Mouse (Mus musculus): Measurements from ENCODE around the gene Parp8. TPM values are rescaled to one million over a fixed set of nuclear protein-coding genes. Genes with fewer than 3 reads are reported as not detected.
A peak's percentile ranks its signal among the peaks of the same experiment; 100 is the strongest.
"Not testable (repeated sequence)": the region's sequence is repeated elsewhere in the genome, so short reads cannot be mapped to it uniquely, and the experiment has no call there.

Gene Parp8
- polyA plus RNA-seq, 1 experiment from 2014 or later: 18.3 TPM

- no peaks in the 10 kb centered on the region for H3K4me1 ChIP-seq (ENCODE audit: control insufficient read depth, insufficient read depth, low read length)
- H3K27me3 ChIP-seq (ENCODE audit: control insufficient read depth, insufficient read depth, low read length): no peaks in the 10 kb centered on the region
- H3K36me3 ChIP-seq (ENCODE audit: control insufficient read depth, insufficient read depth, low read length): no peaks in the 10 kb centered on the region
- DNase-seq (ENCODE audit: low spot score): no peak
- H3K27ac ChIP-seq (replicated peaks; ENCODE audit: low read depth, low read length): no peak overlapping the region
- H3K9me3 ChIP-seq (ENCODE audit: control insufficient read depth, low read length): no peaks in the 10 kb centered on the region
- no peak overlapping the region for H3K4me2 ChIP-seq (ENCODE audit: low read depth, severe bottlenecking)
- H3K9ac ChIP-seq (ENCODE audit: low read length): no peak overlapping the region
- no peak overlapping the region for H3K4me3 ChIP-seq (ENCODE audit: low read depth, low read length)
- no peak for ATAC-seq (ENCODE audit: insufficient number of reproducible peaks, low FRiP score, low TSS enrichment, low read depth)
- WGBS: 83% methylated on average over 5 of the region's 5 CpGs
Measured at GRCm38 (mm10) chr13:116948299-116948659, 77.1 kb downstream of the Parp8 start.

GRCm38 (mm10) chr13:116947611-116948298 is 77.6 kb downstream of the Parp8 start:
- no peak for DNase-seq (ENCODE audit: low spot score)

GRCm38 (mm10) chr13:116946566-116946965 is 78.8 kb downstream of the Parp8 start:
- Histone ChIP-seq H3K27me3 (ENCODE audit: control insufficient read depth, insufficient read depth, low read length) (no peaks in the 10 kb centered on the region), H3K9me3 (ENCODE audit: control insufficient read depth, low read length) (no peaks in the 10 kb centered on the region), H3K9ac (ENCODE audit: low read length) (no peak overlapping the region), H3K36me3 (ENCODE audit: control insufficient read depth, insufficient read depth, low read length) (no peaks in the 10 kb centered on the region), H3K4me1 (ENCODE audit: control insufficient read depth, insufficient read depth, low read length) (0 out of 2 replicates have a peak, but pooled peaks cover under 1% of the 10 kb centered on the region), H3K4me2 (ENCODE audit: low read depth, severe bottlenecking) (no peak overlapping the region), H3K4me3 (ENCODE audit: low read depth, low read length) (no peak overlapping the region), H3K27ac (replicated peaks; ENCODE audit: low read depth, low read length) (no peak overlapping the region)
- WGBS: 72% methylated on average over 4 of the region's 4 CpGs
- no peak for ATAC-seq (ENCODE audit: insufficient number of reproducible peaks, low FRiP score, low TSS enrichment, low read depth)
- no peak for DNase-seq (ENCODE audit: low spot score)

More at GRCm38 (mm10) chr13:116947611-116948298, 77.6 kb downstream of the Parp8 start:
- Histone ChIP-seq H3K4me2 (ENCODE audit: low read depth, severe bottlenecking) (no peak overlapping the region), H3K27ac (replicated peaks; ENCODE audit: low read depth, low read length) (no peak overlapping the region), H3K9me3 (ENCODE audit: control insufficient read depth, low read length) (no peaks in the 10 kb centered on the region), H3K27me3 (ENCODE audit: control insufficient read depth, insufficient read depth, low read length) (no peaks in the 10 kb centered on the region), H3K9ac (ENCODE audit: low read length) (no peak overlapping the region), H3K4me1 (ENCODE audit: control insufficient read depth, insufficient read depth, low read length) (no peaks in the 10 kb centered on the region), H3K36me3 (ENCODE audit: control insufficient read depth, insufficient read depth, low read length) (no peaks in the 10 kb centered on the region), H3K4me3 (ENCODE audit: low read depth, low read length) (no peak overlapping the region)
- peak; percentile 44; the same call in 1 of the 2 replicates for ATAC-seq (ENCODE audit: insufficient number of reproducible peaks, low FRiP score, low TSS enrichment, low read depth)
- WGBS: 80% methylated on average over 9 of the region's 9 CpGs

GRCm38 (mm10) chr13:116941280-116942015 is 83.9 kb downstream of the Parp8 start:
- peak; percentile 70 for ATAC-seq (ENCODE audit: insufficient number of reproducible peaks, low FRiP score, low TSS enrichment, low read depth)
- no peak overlapping the region for H3K27ac ChIP-seq (replicated peaks; ENCODE audit: low read depth, low read length)
- H3K4me1 ChIP-seq (ENCODE audit: control insufficient read depth, insufficient read depth, low read length): 0 out of 2 replicates have a peak, but pooled peaks cover 2% of the 10 kb centered on the region
- no peak for DNase-seq (ENCODE audit: low spot score)
- H3K36me3 ChIP-seq (ENCODE audit: control insufficient read depth, insufficient read depth, low read length): no peaks in the 10 kb centered on the region
- no peak overlapping the region for H3K4me2 ChIP-seq (ENCODE audit: low read depth, severe bottlenecking)
- H3K4me3 ChIP-seq (ENCODE audit: low read depth, low read length): no peak overlapping the region
- H3K27me3 ChIP-seq (ENCODE audit: control insufficient read depth, insufficient read depth, low read length): no peaks in the 10 kb centered on the region
- no peaks in the 10 kb centered on the region for H3K9me3 ChIP-seq (ENCODE audit: control insufficient read depth, low read length)
- no peak overlapping the region for H3K9ac ChIP-seq (ENCODE audit: low read length)
- 60% methylated on average over 13 of the region's 13 CpGs for WGBS

DNA sequence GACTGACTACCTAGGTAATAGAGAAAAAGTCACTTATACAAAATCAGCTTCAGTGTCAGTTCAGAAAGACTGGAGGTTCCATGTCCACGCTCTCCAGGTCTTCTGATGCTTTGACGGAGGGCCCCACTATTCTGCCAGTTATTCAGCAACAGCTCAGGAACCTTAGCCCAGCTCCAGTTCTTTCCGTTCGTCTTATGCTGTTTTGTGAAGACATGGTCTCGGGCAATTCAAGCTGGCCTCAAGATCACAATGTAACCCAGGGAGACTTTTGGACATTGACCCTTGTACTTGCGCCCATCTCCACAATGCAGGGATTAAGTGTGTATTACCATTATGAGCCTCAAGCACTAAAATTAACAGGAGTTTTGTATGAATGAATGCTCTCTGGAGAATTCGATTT is 84.6 kb downstream of the Parp8 start:
- WGBS: 86% methylated on average over 7 of the region's 7 CpGs
- DNase-seq (ENCODE audit: low spot score): no peak

GRCm38 (mm10) chr13:116937019-116937418 is 88.3 kb downstream of the Parp8 start:
- H3K4me2 ChIP-seq (ENCODE audit: low read depth, severe bottlenecking); H3K9me3 ChIP-seq (ENCODE audit: control insufficient read depth, low read length); H3K27ac ChIP-seq (replicated peaks; ENCODE audit: low read depth, low read length); H3K9ac ChIP-seq (ENCODE audit: low read length); H3K4me3 ChIP-seq (ENCODE audit: low read depth, low read length); H3K27me3 ChIP-seq (ENCODE audit: control insufficient read depth, insufficient read depth, low read length); H3K36me3 ChIP-seq (ENCODE audit: control insufficient read depth, insufficient read depth, low read length); H3K4me1 ChIP-seq (ENCODE audit: control insufficient read depth, insufficient read depth, low read length); DNase-seq (ENCODE audit: low spot score); ATAC-seq (ENCODE audit: insufficient number of reproducible peaks, low FRiP score, low TSS enrichment, low read depth): not testable (repeated sequence)
- WGBS: 94% methylated on average over 3 of the region's 3 CpGs

More for the DNA sequence above, 84.6 kb downstream of the Parp8 start:
- 0 out of 2 replicates have a peak, but pooled peaks cover 2% of the 10 kb centered on the region for H3K4me1 ChIP-seq (ENCODE audit: control insufficient read depth, insufficient read depth, low read length)
- no peaks in the 10 kb centered on the region for H3K36me3 ChIP-seq (ENCODE audit: control insufficient read depth, insufficient read depth, low read length)
- H3K4me3 ChIP-seq (ENCODE audit: low read depth, low read length): no peak overlapping the region
- no peak overlapping the region for H3K27ac ChIP-seq (replicated peaks; ENCODE audit: low read depth, low read length)
- no peak for ATAC-seq (ENCODE audit: insufficient number of reproducible peaks, low FRiP score, low TSS enrichment, low read depth)
- H3K27me3 ChIP-seq (ENCODE audit: control insufficient read depth, insufficient read depth, low read length): no peaks in the 10 kb centered on the region
- H3K9ac ChIP-seq (ENCODE audit: low read length): no peak overlapping the region
- H3K9me3 ChIP-seq (ENCODE audit: control insufficient read depth, low read length): no peaks in the 10 kb centered on the region
- H3K4me2 ChIP-seq (ENCODE audit: low read depth, severe bottlenecking): no peak overlapping the region

- Histone ChIP-seq H3K4me1 (ENCODE audit: control insufficient read depth, insufficient read depth, low read length) (no peaks in the 10 kb centered on the region), H3K9me3 (ENCODE audit: control insufficient read depth, low read length) (no peaks in the 10 kb centered on the region), H3K27me3 (ENCODE audit: control insufficient read depth, insufficient read depth, low read length) (no peaks in the 10 kb centered on the region), H3K36me3 (ENCODE audit: control insufficient read depth, insufficient read depth, low read length) (no peaks in the 10 kb centered on the region), H3K27ac (replicated peaks; ENCODE audit: low read depth, low read length) (no peak overlapping the region), H3K4me3 (ENCODE audit: low read depth, low read length) (no peak overlapping the region), H3K4me2 (ENCODE audit: low read depth, severe bottlenecking) (no peak overlapping the region), H3K9ac (ENCODE audit: low read length) (no peak overlapping the region)
- WGBS: 90% methylated on average over 6 of the region's 6 CpGs
- ATAC-seq (ENCODE audit: insufficient number of reproducible peaks, low FRiP score, low TSS enrichment, low read depth): no peak
- no peak for DNase-seq (ENCODE audit: low spot score)
Measured at GRCm38 (mm10) chr13:116917387-116917930, 107.9 kb downstream of the Parp8 start.

GRCm38 (mm10) chr13:116908284-116908683 is 117.1 kb downstream of the Parp8 start:
- ATAC-seq (ENCODE audit: insufficient number of reproducible peaks, low FRiP score, low TSS enrichment, low read depth) (no peak), DNase-seq (ENCODE audit: low spot score) (no peak)
- H3K36me3 ChIP-seq (ENCODE audit: control insufficient read depth, insufficient read depth, low read length): no peaks in the 10 kb centered on the region
- no peak overlapping the region for H3K9ac ChIP-seq (ENCODE audit: low read length)
- WGBS: 87% methylated on average over 3 of the region's 3 CpGs
- no peak overlapping the region for H3K4me3 ChIP-seq (ENCODE audit: low read depth, low read length)
- no peaks in the 10 kb centered on the region for H3K27me3 ChIP-seq (ENCODE audit: control insufficient read depth, insufficient read depth, low read length)
- no peaks in the 10 kb centered on the region for H3K9me3 ChIP-seq (ENCODE audit: control insufficient read depth, low read length)
- no peak overlapping the region for H3K27ac ChIP-seq (replicated peaks; ENCODE audit: low read depth, low read length)
- H3K4me2 ChIP-seq (ENCODE audit: low read depth, severe bottlenecking): no peak overlapping the region
- no peaks in the 10 kb centered on the region for H3K4me1 ChIP-seq (ENCODE audit: control insufficient read depth, insufficient read depth, low read length)
